Mouse (Mus musculus) midbrain, embryonic 13.5 days (tissue): ENCODE data around the gene Hacd3. TPM values are rescaled to one million over a fixed set of nuclear protein-coding genes. Genes with fewer than 3 reads are reported as not detected.

Source experiments
- ATAC-seq: fragments of 200-750 bp; cut with Nextera tagmentation; 2 replicates; pipeline ENCODE4 v1.8.0; 2017; ENCODE audit warnings: mild to moderate bottlenecking, moderate TSS enrichment, moderate library complexity
- H3K27ac ChIP-seq: fragments of 300-500 bp; sonication (generic); 2 replicates; pipeline ENCODE4 v1.5.1; 2015; ENCODE audit warnings: inconsistent platforms, mild to moderate bottlenecking, moderate library complexity
- H3K27me3 ChIP-seq: fragments of 300-500 bp; sonication (generic); 2 replicates; pipeline ENCODE4 v1.6.1; 2015; ENCODE audit warnings: mild to moderate bottlenecking, inconsistent platforms
- H3K36me3 ChIP-seq: fragments of 300-500 bp; sonication (generic); 2 replicates; pipeline ENCODE4 v1.6.1; 2015; ENCODE audit warnings: mild to moderate bottlenecking, inconsistent platforms
- H3K4me1 ChIP-seq: fragments of 300-500 bp; sonication (generic); replicated peaks from 2 replicates; pipeline ENCODE4 v1.6.1; 2015; ENCODE audit warnings: inconsistent platforms
- H3K4me2 ChIP-seq: fragments of 300-500 bp; sonication (generic); replicated peaks from 2 replicates; pipeline ENCODE4 v1.6.1; 2015; ENCODE audit warnings: moderate library complexity, mild to moderate bottlenecking, inconsistent platforms
- H3K4me3 ChIP-seq: fragments of 300-500 bp; sonication (generic); replicated peaks from 2 replicates; pipeline ENCODE4 v1.5.1; 2015; ENCODE audit warnings: mild to moderate bottlenecking, inconsistent platforms
- H3K9ac ChIP-seq: fragments of 300-500 bp; sonication (generic); replicated peaks from 2 replicates; pipeline ENCODE4 v1.6.1; 2015; ENCODE audit warnings: mild to moderate bottlenecking, inconsistent platforms
- H3K9me3 ChIP-seq: fragments of 300-500 bp; sonication (generic); 2 replicates; pipeline ENCODE4 v1.6.1; 2016; ENCODE audit warnings: mild to moderate bottlenecking, inconsistent platforms
- WGBS: fragments of 180-500 bp; shearing (Covaris S2); methylation state at CpG from one replicate; pipeline ENCODE4 v1.1.7; 2015; 5-methylcytosine and 5-hydroxymethylcytosine counted together
- polyA plus RNA-seq: library from polyadenylated mRNA; unstranded; fragments of >200 nt; fragmentation: Nextera tagmentation; extraction: Ambion mirVana; gene quantifications from 2 replicates; pipeline ENCODE4 v1.2.1, GENCODE M21; 2015

The Hacd3 gene
- polyA plus RNA-seq, 1 experiment from 2014 or later = 188 TPM

DNA sequence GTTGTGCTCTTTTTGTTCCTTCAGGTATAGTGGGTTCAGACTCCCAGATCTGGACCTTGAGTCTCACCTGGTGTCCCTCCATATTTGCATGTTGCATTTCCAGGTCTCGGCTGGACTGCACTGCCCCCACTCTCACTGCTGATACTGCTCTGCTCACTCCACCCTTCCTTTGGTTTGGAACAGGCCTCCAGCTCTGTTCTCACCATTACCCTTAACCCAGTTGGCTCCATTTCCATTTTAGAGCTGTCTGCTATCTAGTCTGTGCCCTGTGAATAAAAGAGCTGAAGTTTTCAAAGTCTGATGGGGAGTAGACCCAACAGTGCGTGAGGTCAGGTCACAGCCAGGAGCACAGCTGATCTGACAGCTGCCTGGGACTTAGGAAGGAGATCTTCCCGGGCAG, 40.9 kb downstream of the Hacd3 start:
- Histone ChIP-seq H3K9me3 (no peaks in the 10 kb centered on the region), H3K4me3 (no peak overlapping the region), H3K9ac (no peak overlapping the region), H3K4me2 (no peak overlapping the region), H3K27ac (no peak overlapping the region), H3K36me3 (peaks cover 96% of the 10 kb centered on the region), H3K4me1 (no peaks in the 10 kb centered on the region), H3K27me3 (no peaks in the 10 kb centered on the region)
- ATAC-seq = no peak
- WGBS = 83% methylated on average over 3 of the region's 3 CpGs

DNA sequence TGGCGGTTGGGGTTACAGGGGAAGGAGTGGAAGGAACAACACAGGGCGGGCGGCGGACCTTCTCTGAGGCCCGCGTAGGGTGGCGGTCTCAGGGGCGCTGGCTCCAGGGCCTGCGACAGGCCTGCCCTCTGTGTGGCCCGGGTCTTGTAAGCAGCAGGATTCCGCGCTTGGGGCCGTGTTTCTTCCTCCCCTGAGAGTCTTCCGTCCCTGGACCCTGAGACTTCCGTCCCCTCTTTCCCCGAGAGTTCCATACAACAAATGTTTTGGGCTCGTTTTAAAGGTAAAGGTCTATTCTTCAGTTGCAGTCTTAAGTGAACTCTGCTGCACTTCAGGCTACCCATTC, 60.5 kb downstream of the Hacd3 start:
- peak overlapping the region; percentile 83 for H3K4me3 ChIP-seq
- 0% methylated on average over 17 of the region's 17 CpGs for WGBS
- H3K9ac ChIP-seq = peak overlapping the region; percentile 92
- no peaks in the 10 kb centered on the region for H3K9me3 ChIP-seq
- ATAC-seq = peak; percentile 88; the same call in 1 of the 2 replicates
- H3K4me2 ChIP-seq = peak overlapping the region; percentile 73
- peaks cover 23% of the 10 kb centered on the region for H3K36me3 ChIP-seq
- peaks cover 20% of the 10 kb centered on the region for H3K4me1 ChIP-seq
- H3K27me3 ChIP-seq = no peaks in the 10 kb centered on the region
- H3K27ac ChIP-seq = peak overlapping the region; percentile 84

DNA sequence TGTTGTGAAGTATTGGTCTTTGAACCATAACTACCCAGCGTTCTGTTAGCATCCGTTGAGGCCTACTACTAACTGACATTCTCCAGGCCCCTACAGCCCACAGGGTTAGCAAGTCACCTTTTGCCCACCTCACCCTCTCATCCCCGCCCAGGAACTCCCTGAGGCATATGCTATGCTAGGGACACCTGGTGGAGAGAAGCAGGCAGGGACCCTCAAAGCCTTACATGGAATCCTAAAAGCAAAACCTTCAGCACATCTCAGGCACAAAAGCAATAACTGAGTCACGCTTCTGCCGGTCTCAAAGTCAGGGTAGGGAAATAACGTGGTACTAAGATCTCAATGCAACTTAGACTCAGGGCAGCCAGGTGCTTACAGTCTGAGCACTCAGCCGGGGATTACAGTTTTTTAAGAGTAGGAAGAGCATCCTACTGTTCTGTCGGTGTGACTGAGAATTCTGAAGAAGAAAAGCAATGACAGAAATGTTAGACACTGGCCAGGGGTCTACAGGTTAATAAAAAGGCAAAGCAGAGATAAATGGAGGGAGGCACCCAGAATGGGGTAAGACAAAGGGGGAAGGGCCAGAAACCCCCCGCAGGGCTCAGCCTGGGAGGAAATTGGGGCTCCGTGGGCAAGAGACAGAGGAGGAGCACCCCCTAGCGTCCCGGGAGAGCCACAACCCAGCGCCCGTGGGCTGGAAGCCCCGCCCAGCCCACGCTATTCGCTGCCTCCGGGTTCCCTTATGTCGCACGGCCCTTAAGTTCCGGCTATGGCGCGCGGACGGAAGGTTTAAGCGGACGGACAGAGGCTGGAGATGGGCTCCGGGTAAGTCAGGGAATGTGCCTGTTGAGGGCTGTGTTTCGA, 61.1 kb downstream of the Hacd3 start, which contains the start of gene Ints14:
Gene Ints14 (plus strand): TSS at position 789 of the 861 bp plus-strand sequence.
- H3K9ac ChIP-seq = peak within 1 kb of the TSS; percentile 92
- no peaks in the 10 kb centered on the region for H3K27me3 ChIP-seq
- peaks cover 20% of the 10 kb centered on the region for H3K4me1 ChIP-seq
- peaks cover 17% of the 10 kb centered on the region for H3K36me3 ChIP-seq
- peak within 1 kb of the TSS; percentile 84 for H3K27ac ChIP-seq
- 6% methylated on average over 29 of the region's 29 CpGs for WGBS
- H3K4me3 ChIP-seq = peak within 1 kb of the TSS; percentile 83
- H3K4me2 ChIP-seq = peak within 1 kb of the TSS; percentile 73
- peak; percentile 98 for ATAC-seq
- no peaks in the 10 kb centered on the region for H3K9me3 ChIP-seq

DNA sequence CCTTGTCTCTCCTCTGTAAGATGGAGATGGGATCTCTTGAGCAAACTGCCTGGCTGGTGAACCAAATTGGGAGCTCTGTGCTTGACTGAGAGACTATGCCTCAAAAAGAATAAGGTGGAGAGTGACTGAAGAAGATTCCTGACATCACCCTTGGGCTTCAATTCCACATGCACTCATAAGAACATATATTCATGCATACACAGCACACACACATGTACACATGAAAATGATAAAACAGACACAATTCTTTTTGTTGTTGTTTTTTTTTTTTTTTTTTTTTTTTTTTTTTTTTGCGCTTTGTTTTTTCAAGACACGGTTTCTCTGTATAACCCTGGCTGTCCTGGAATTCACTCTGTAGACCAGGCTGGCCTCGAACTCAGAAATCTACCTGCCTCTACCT, 64.2 kb downstream of the Hacd3 start:
- H3K4me1 ChIP-seq = peaks cover 18% of the 10 kb centered on the region
- WGBS = 73% methylated on average over 3 of the region's 3 CpGs
- no peaks in the 10 kb centered on the region for H3K36me3 ChIP-seq
- no peak overlapping the region for H3K27ac ChIP-seq
- peaks cover 10% of the 10 kb centered on the region; the same call in 1 of the 2 replicates for H3K27me3 ChIP-seq
- ATAC-seq = no peak
- no peaks in the 10 kb centered on the region for H3K9me3 ChIP-seq
- H3K4me2 ChIP-seq = no peak overlapping the region
- H3K9ac ChIP-seq = no peak overlapping the region
- no peak overlapping the region for H3K4me3 ChIP-seq

GRCm38 (mm10) chr9:64956337-64956736, 65.2 kb downstream of the Hacd3 start:
- Histone ChIP-seq H3K36me3 (no peaks in the 10 kb centered on the region), H3K9ac (no peak overlapping the region), H3K4me1 (peaks cover 14% of the 10 kb centered on the region), H3K9me3 (no peaks in the 10 kb centered on the region), H3K27ac (no peak overlapping the region), H3K4me2 (0 out of 2 replicates have a peak overlapping the region, but pooled peaks have one; percentile 19), H3K4me3 (no peak overlapping the region), H3K27me3 (peaks cover 13% of the 10 kb centered on the region)
- 26% methylated on average over 12 of the region's 12 CpGs for WGBS
- no peak for ATAC-seq

GRCm38 (mm10) chr9:64953190-64953589, 68.3 kb downstream of the Hacd3 start:
- no peaks in the 10 kb centered on the region for H3K36me3 ChIP-seq
- H3K9ac ChIP-seq = no peak overlapping the region
- H3K4me3 ChIP-seq = no peak overlapping the region
- no peak for ATAC-seq
- H3K27ac ChIP-seq = no peak overlapping the region
- H3K9me3 ChIP-seq = no peaks in the 10 kb centered on the region
- no peak overlapping the region for H3K4me2 ChIP-seq
- WGBS = 86% methylated on average over 7 of the region's 7 CpGs
- 0 out of 2 replicates have a peak, but pooled peaks cover 5% of the 10 kb centered on the region for H3K4me1 ChIP-seq
- peaks cover 22% of the 10 kb centered on the region for H3K27me3 ChIP-seq

GRCm38 (mm10) chr9:64952055-64952454, 69.4 kb downstream of the Hacd3 start:
- Histone ChIP-seq H3K4me3 (no peak overlapping the region), H3K4me1 (0 out of 2 replicates have a peak, but pooled peaks cover 5% of the 10 kb centered on the region), H3K27ac (no peak overlapping the region), H3K36me3 (no peaks in the 10 kb centered on the region), H3K27me3 (peaks cover 25% of the 10 kb centered on the region), H3K9ac (no peak overlapping the region), H3K9me3 (no peaks in the 10 kb centered on the region), H3K4me2 (no peak overlapping the region)
- 14% methylated on average over 5 of the region's 5 CpGs for WGBS
- no peak for ATAC-seq

GRCm38 (mm10) chr9:64951161-64951657, 70.3 kb downstream of the Hacd3 start, which contains the start of gene Slc24a1:
Slc24a1 (minus strand) TSS chr9:64951607.
- ATAC-seq = no peak
- no peak within 1 kb of the TSS for H3K4me2 ChIP-seq
- no peak within 1 kb of the TSS for H3K27ac ChIP-seq
- H3K36me3 ChIP-seq = no peaks in the 10 kb centered on the region
- WGBS = 34% methylated on average over 11 of the region's 11 CpGs
- 0 out of 2 replicates have a peak, but pooled peaks cover 5% of the 10 kb centered on the region for H3K4me1 ChIP-seq
- H3K9me3 ChIP-seq = no peaks in the 10 kb centered on the region
- H3K27me3 ChIP-seq = peaks cover 25% of the 10 kb centered on the region
- no peak within 1 kb of the TSS for H3K4me3 ChIP-seq
- H3K9ac ChIP-seq = no peak within 1 kb of the TSS

GRCm38 (mm10) chr9:64947483-64948095, 73.9 kb downstream of the Hacd3 start:
- Histone ChIP-seq H3K4me2 (no peak overlapping the region), H3K4me1 (peaks cover 5% of the 10 kb centered on the region; the same call in 1 of the 2 replicates), H3K27ac (no peak overlapping the region), H3K9me3 (no peaks in the 10 kb centered on the region), H3K9ac (no peak overlapping the region), H3K36me3 (no peaks in the 10 kb centered on the region), H3K4me3 (no peak overlapping the region), H3K27me3 (peaks cover 22% of the 10 kb centered on the region)
- no peak for ATAC-seq
- WGBS = 87% methylated on average over 9 of the region's 9 CpGs

GRCm38 (mm10) chr9:64943997-64944396, 77.5 kb downstream of the Hacd3 start:
- H3K27ac ChIP-seq = no peak overlapping the region
- H3K27me3 ChIP-seq = peaks cover 10% of the 10 kb centered on the region; the same call in 1 of the 2 replicates
- WGBS = 31% methylated on average over 11 of the region's 11 CpGs
- no peaks in the 10 kb centered on the region; the same call in 1 of the 2 replicates for H3K4me1 ChIP-seq
- H3K9ac ChIP-seq = no peak overlapping the region
- H3K4me3 ChIP-seq = no peak overlapping the region
- H3K36me3 ChIP-seq = no peaks in the 10 kb centered on the region
- H3K4me2 ChIP-seq = no peak overlapping the region
- H3K9me3 ChIP-seq = no peaks in the 10 kb centered on the region
- ATAC-seq = no peak

GRCm38 (mm10) chr9:64941650-64942049, 79.8 kb downstream of the Hacd3 start:
- WGBS = 90% methylated on average over 4 of the region's 4 CpGs
- no peak overlapping the region for H3K4me3 ChIP-seq
- H3K9me3 ChIP-seq = no peaks in the 10 kb centered on the region
- no peak overlapping the region for H3K9ac ChIP-seq
- no peaks in the 10 kb centered on the region; the same call in 1 of the 2 replicates for H3K4me1 ChIP-seq
- H3K27ac ChIP-seq = no peak overlapping the region
- no peak for ATAC-seq
- H3K36me3 ChIP-seq = no peaks in the 10 kb centered on the region
- no peak overlapping the region for H3K4me2 ChIP-seq
- H3K27me3 ChIP-seq = peaks cover 6% of the 10 kb centered on the region; the same call in 1 of the 2 replicates
